Mouse (Mus musculus) lung, postnatal 0 days (tissue): ENCODE measurements at regions not wholly inside any gene's neighbourhood (a gene's known extent, or its start where the extent isn't known, plus 50 kb on each side); places are given as distances from the start of the nearest gene placed in this dataset.

Experiments
- CTCF ChIP-seq: IDR thresholded peaks from 2 replicates; pipeline ENCODE4 v1.5.1; 2016; ENCODE audit warnings: antibody characterized with exemption, mild to moderate bottlenecking
- EP300 ChIP-seq: IDR thresholded peaks from 2 replicates; pipeline ENCODE4 v1.6.1; 2016; ENCODE audit warnings: antibody characterized with exemption, mild to moderate bottlenecking, control low read depth

DNA sequence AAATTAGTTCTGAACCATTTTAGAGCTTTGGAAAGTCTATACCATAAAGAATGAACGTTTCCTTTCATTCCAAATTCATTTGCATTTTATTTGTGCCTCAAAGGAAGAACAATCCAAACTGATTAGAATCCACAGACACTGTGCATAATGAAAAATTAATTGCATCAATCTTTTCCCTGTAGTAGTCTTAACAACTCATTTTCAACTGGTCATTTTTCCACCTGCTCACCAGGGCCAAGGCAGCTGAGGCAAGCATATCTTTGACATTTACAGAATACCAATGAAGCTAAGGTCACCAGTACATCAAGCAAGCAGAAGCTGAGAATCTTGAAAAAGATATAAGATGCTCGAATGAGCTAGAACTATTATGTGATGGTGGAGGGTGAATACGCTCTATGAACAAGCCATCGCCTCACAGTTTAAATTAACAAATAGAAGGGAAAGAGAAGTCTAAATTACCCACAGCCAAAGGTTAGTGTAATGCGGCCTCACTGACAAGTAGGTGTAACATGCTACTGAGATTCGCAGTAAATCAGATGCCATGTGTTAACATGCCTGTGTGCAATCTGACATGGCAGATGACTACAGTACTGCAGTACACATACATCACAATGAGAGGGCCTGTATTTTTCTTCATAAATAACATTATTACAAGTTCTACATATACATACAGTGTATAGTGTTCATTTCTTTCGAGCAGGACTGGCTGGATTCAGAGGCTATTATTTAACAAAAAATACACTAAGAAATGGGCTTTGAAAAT lies 267.8 kb upstream of the Tecrl start:
- TF ChIP-seq CTCF = no peak
- no peak for TF ChIP-seq EP300
